7 mouse cellular contexts compared by ENCODE assay signal in the genomic region with DNA sequence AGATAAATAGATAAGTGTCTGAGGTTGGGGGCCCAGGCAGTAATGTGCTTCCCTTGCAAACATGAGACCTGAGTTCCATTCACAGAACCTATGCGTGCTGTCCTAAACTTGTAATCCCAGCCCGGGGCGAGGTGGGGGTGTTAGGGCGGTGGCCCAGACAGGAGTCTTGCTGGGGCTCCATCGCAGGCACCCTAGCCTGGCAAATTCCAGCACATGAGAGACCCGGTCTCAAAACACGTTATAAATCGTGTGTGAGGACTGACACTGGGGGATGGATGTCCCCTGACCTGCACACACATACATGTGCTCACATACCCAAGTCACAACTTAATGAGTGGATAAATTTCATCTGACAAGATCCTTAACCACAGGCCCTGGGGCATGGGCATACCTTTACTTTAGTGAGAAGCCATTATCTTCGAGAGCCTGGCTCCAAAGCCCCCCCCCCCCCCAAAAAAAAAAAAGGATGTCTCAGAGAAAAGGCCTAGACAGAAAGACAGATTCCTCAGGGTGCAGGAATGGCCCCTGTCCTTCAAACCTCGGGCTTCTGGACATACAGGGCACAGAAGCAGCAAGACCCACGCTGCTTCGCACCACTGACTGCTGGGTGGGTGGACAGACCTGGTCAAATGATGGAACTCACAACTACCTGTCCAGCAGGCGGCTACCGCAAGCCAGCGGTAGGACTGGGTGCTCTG. TPM values are rescaled to one million over a fixed set of nuclear protein-coding genes. Genes with fewer than 3 reads are reported as not detected.
DNase-seq lines count a peak whose midpoint lies in the region; ATAC-seq lines count a peak whose summit lies in the region.

No protein-coding gene starts in this region.

- H3K36me3 ChIP-seq in megakaryocyte, embryonic 14.5 days (replicated peaks; ENCODE audit: low read length) = no peaks in the 10 kb centered on the region
- H3K36me3 ChIP-seq in forebrain, embryonic 13.5 days (ENCODE audit: poor library complexity, severe bottlenecking) = no peaks in the 10 kb centered on the region
- no peaks in the 10 kb centered on the region for H3K36me3 ChIP-seq in limb, embryonic 13.5 days
- H3K36me3 ChIP-seq in stomach, embryonic 15.5 days = no peaks in the 10 kb centered on the region

- H3K9me3 ChIP-seq in megakaryocyte, embryonic 14.5 days = no peaks in the 10 kb centered on the region
- H3K9me3 ChIP-seq in forebrain, embryonic 13.5 days (replicated peaks) = no peaks in the 10 kb centered on the region
- no peaks in the 10 kb centered on the region for H3K9me3 ChIP-seq in limb, embryonic 13.5 days
- no peaks in the 10 kb centered on the region for H3K9me3 ChIP-seq in stomach, embryonic 15.5 days

- H3K9ac ChIP-seq in forebrain, embryonic 13.5 days = peak overlapping the region; percentile 63
- H3K9ac ChIP-seq in limb, embryonic 13.5 days = peak overlapping the region; percentile 65
- H3K9ac ChIP-seq in stomach, embryonic 15.5 days = peak overlapping the region; percentile 26; the same call in 1 of the 2 replicates

- H3K4me3 ChIP-seq in megakaryocyte, embryonic 14.5 days (replicated peaks) = peak overlapping the region; percentile 90
- H3K4me3 ChIP-seq in forebrain, embryonic 13.5 days = peak overlapping the region; percentile 34
- peak overlapping the region; percentile 43 for H3K4me3 ChIP-seq in limb, embryonic 13.5 days
- H3K4me3 ChIP-seq in stomach, embryonic 15.5 days (replicated peaks) = peak overlapping the region; percentile 38

- DNase-seq in cerebellum, postnatal 36 days = no peak
- no peak for DNase-seq in urinary bladder, adult 2 months (ENCODE audit: low spot score)

- no peak overlapping the region for H3K27ac ChIP-seq in forebrain, embryonic 13.5 days
- no peak overlapping the region for H3K27ac ChIP-seq in limb, embryonic 13.5 days
- no peak overlapping the region for H3K27ac ChIP-seq in stomach, embryonic 15.5 days

- 56% methylated on average over 15 of the region's 15 CpGs for WGBS in forebrain, embryonic 13.5 days
- WGBS in limb, embryonic 13.5 days = 48% methylated on average over 15 of the region's 15 CpGs
- WGBS in stomach, embryonic 15.5 days = 52% methylated on average over 15 of the region's 15 CpGs

- no peak; the same call in 1 of the 2 replicates for ATAC-seq in megakaryocyte, adult 5-6 weeks (ENCODE audit: poor library complexity, severe bottlenecking)
- ATAC-seq in forebrain, embryonic 13.5 days = peak; percentile 49; the same call in 1 of the 2 replicates
- ATAC-seq in limb, embryonic 13.5 days (ENCODE audit: low FRiP score, low read depth) = no peak
- ATAC-seq in stomach, embryonic 15.5 days (ENCODE audit: insufficient read depth, low FRiP score, low read depth) = no peak

- H3K4me1 ChIP-seq in megakaryocyte, embryonic 14.5 days = peaks cover 24% of the 10 kb centered on the region
- H3K4me1 ChIP-seq in forebrain, embryonic 13.5 days = no peaks in the 10 kb centered on the region
- H3K4me1 ChIP-seq in limb, embryonic 13.5 days = peaks cover 8% of the 10 kb centered on the region; the same call in 1 of the 2 replicates
- peaks cover 3% of the 10 kb centered on the region; the same call in 1 of the 2 replicates for H3K4me1 ChIP-seq in stomach, embryonic 15.5 days

- H3K27me3 ChIP-seq in megakaryocyte, embryonic 14.5 days (replicated peaks) = peaks cover 13% of the 10 kb centered on the region
- no peaks in the 10 kb centered on the region for H3K27me3 ChIP-seq in forebrain, embryonic 13.5 days
- H3K27me3 ChIP-seq in limb, embryonic 13.5 days = no peaks in the 10 kb centered on the region
- H3K27me3 ChIP-seq in stomach, embryonic 15.5 days (replicated peaks) = no peaks in the 10 kb centered on the region

- peak overlapping the region; percentile 71 for H3K4me2 ChIP-seq in forebrain, embryonic 13.5 days
- H3K4me2 ChIP-seq in limb, embryonic 13.5 days (replicated peaks) = peak overlapping the region; percentile 81
- H3K4me2 ChIP-seq in stomach, embryonic 15.5 days = peak overlapping the region; percentile 88

RNA-seq across cellular contexts. Expression of gene Dnajb1, which starts 13.8 kb away (rescaled TPM):
- polyA plus RNA-seq in megakaryocyte, embryonic 14.5 days (2012; ENCODE audit: insufficient read depth, low replicate concordance) = 23.3 and 30.5 TPM in 2 replicates
- 40.0 and 40.7 TPM in 2 replicates for total RNA-seq in megakaryocyte, adult 5-6 weeks (2015)
- 26.4 and 34.4 TPM in 2 replicates for total RNA-seq in megakaryocyte, adult 5-6 weeks (2017)
- 59.4 and 61.9 TPM in 2 replicates for polyA plus RNA-seq in forebrain, embryonic 13.5 days (2015; fragmentation: Nextera tagmentation; extraction: Ambion mirVana)
- 67.0 and 72.5 TPM in 2 replicates for polyA plus RNA-seq in limb, embryonic 13.5 days (2015; fragmentation: Nextera tagmentation; extraction: Ambion mirVana)
- 55.1 and 62.6 TPM in 2 replicates for polyA plus RNA-seq in stomach, embryonic 15.5 days (2015; fragmentation: Nextera tagmentation; extraction: Ambion mirVana)
- polyA plus RNA-seq in urinary bladder, adult 2 months (2012; rRNA removed) = 30.7 and 36.8 TPM in 2 replicates

RNA-seq across cellular contexts. Expression of gene Tecr, which starts 14.1 kb away (rescaled TPM):
- polyA plus RNA-seq in megakaryocyte, embryonic 14.5 days (2012; ENCODE audit: insufficient read depth, low replicate concordance) = 406 and 513 TPM in 2 replicates
- total RNA-seq in megakaryocyte, adult 5-6 weeks (2015) = 282 and 314 TPM in 2 replicates
- total RNA-seq in megakaryocyte, adult 5-6 weeks (2017) = 248 and 255 TPM in 2 replicates
- polyA plus RNA-seq in forebrain, embryonic 13.5 days (2015; fragmentation: Nextera tagmentation; extraction: Ambion mirVana) = 613 and 652 TPM in 2 replicates
- polyA plus RNA-seq in limb, embryonic 13.5 days (2015; fragmentation: Nextera tagmentation; extraction: Ambion mirVana) = 578 and 605 TPM in 2 replicates
- 561 and 565 TPM in 2 replicates for polyA plus RNA-seq in stomach, embryonic 15.5 days (2015; fragmentation: Nextera tagmentation; extraction: Ambion mirVana)
- 298 and 313 TPM in 2 replicates for polyA plus RNA-seq in urinary bladder, adult 2 months (2012; rRNA removed)

RNA-seq across cellular contexts. Expression of gene Gipc1, which starts 30.6 kb away (rescaled TPM):
- polyA plus RNA-seq in megakaryocyte, embryonic 14.5 days (2012; ENCODE audit: insufficient read depth, low replicate concordance) = 306 and 351 TPM in 2 replicates
- 15.4 and 16.4 TPM in 2 replicates for total RNA-seq in megakaryocyte, adult 5-6 weeks (2015)
- 18.9 and 25.4 TPM in 2 replicates for total RNA-seq in megakaryocyte, adult 5-6 weeks (2017)
- 190 and 196 TPM in 2 replicates for polyA plus RNA-seq in forebrain, embryonic 13.5 days (2015; fragmentation: Nextera tagmentation; extraction: Ambion mirVana)
- 163 and 167 TPM in 2 replicates for polyA plus RNA-seq in limb, embryonic 13.5 days (2015; fragmentation: Nextera tagmentation; extraction: Ambion mirVana)
- 183 and 191 TPM in 2 replicates for polyA plus RNA-seq in stomach, embryonic 15.5 days (2015; fragmentation: Nextera tagmentation; extraction: Ambion mirVana)
- polyA plus RNA-seq in urinary bladder, adult 2 months (2012; rRNA removed) = 86.2 and 102 TPM in 2 replicates

RNA-seq across cellular contexts. Expression of gene Ptger1, which starts 44.6 kb away (rescaled TPM):
- 0.45 and 0.73 TPM in 2 replicates for polyA plus RNA-seq in megakaryocyte, embryonic 14.5 days (2012; ENCODE audit: insufficient read depth, low replicate concordance)
- total RNA-seq in megakaryocyte, adult 5-6 weeks (2015) = 0.07 TPM in 1 of 2 replicates, not detected in the other
- 1.7 and 2.2 TPM in 2 replicates for total RNA-seq in megakaryocyte, adult 5-6 weeks (2017)
- 0.67 and 0.78 TPM in 2 replicates for polyA plus RNA-seq in forebrain, embryonic 13.5 days (2015; fragmentation: Nextera tagmentation; extraction: Ambion mirVana)
- polyA plus RNA-seq in limb, embryonic 13.5 days (2015; fragmentation: Nextera tagmentation; extraction: Ambion mirVana) = 0.89 and 1.2 TPM in 2 replicates
- polyA plus RNA-seq in stomach, embryonic 15.5 days (2015; fragmentation: Nextera tagmentation; extraction: Ambion mirVana) = 4.4 and 5.4 TPM in 2 replicates
- polyA plus RNA-seq in urinary bladder, adult 2 months (2012; rRNA removed) = 4.9 and 5.5 TPM in 2 replicates

RNA-seq across cellular contexts. Expression of gene Ndufb7, which starts 55.4 kb away (rescaled TPM):
- 84.7 and 511 TPM in 2 replicates for polyA plus RNA-seq in megakaryocyte, embryonic 14.5 days (2012; ENCODE audit: insufficient read depth, low replicate concordance)
- total RNA-seq in megakaryocyte, adult 5-6 weeks (2015) = 132 and 161 TPM in 2 replicates
- total RNA-seq in megakaryocyte, adult 5-6 weeks (2017) = 205 and 227 TPM in 2 replicates
- 393 and 412 TPM in 2 replicates for polyA plus RNA-seq in forebrain, embryonic 13.5 days (2015; fragmentation: Nextera tagmentation; extraction: Ambion mirVana)
- 282 and 290 TPM in 2 replicates for polyA plus RNA-seq in limb, embryonic 13.5 days (2015; fragmentation: Nextera tagmentation; extraction: Ambion mirVana)
- polyA plus RNA-seq in stomach, embryonic 15.5 days (2015; fragmentation: Nextera tagmentation; extraction: Ambion mirVana) = 330 and 333 TPM in 2 replicates
- polyA plus RNA-seq in urinary bladder, adult 2 months (2012; rRNA removed) = 241 and 263 TPM in 2 replicates

Comparison
In these comparisons a context has a peak if more than half of its experiments do, and no peak if none do; other contexts are left out.
1. H3K4me3 ChIP-seq: peak in every context shown above with its lines; median percentile 90 in megakaryocyte, embryonic 14.5 days; 43 in limb, embryonic 13.5 days; 38 in stomach, embryonic 15.5 days; 34 in forebrain, embryonic 13.5 days.